Mouse (Mus musculus) left cerebral cortex, postnatal 36 days (tissue): ENCODE measurements around the gene Grap. TPM values are rescaled to one million over a fixed set of nuclear protein-coding genes. Genes with fewer than 3 reads are reported as not detected.

Experiments
- DNase-seq, 2 experiments: peaks; one replicate each; pipeline ENCODE4 v3.0.0; 2021 to 2022; ENCODE audit warnings: low spot score in 2 of 2, mixed read lengths in 1 of 2
- intact Hi-C: fragments of 180-260 bp; cut with DNase I; formaldehyde crosslinking; loops from one replicate; pipeline ENCODE4 v1.15.1; 2025
- total RNA-seq, 2 experiments: library from RNA; stranded (reverse); gene quantifications; 2 replicates each; pipeline ENCODE4 v1.2.3; 2021

The Grap gene
- total RNA-seq, 2 experiments from 2014 or later, result 5.2 to 5.5 TPM

DNA sequence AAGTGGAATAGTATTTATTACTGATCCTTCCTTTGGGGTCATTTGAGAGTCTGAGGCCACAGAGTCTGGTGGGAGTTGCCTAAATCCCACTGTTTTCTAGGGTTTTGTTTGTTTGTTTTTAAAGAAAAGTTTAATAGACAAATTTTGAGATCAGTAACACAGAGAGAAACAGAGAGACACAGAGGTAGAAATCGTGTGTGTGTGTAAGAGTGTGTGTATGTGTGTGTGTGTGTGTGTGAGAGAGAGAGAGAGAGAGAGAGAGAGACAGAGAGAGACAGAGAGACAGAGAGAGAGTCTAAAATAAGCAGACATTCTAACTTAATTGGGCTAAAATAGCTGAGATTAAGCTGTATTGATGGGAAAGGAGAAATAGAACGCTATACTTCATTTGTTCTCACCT lies 503 bp downstream of the Grap start:
- no peak for DNase-seq
- intact Hi-C loops, result no loop called here

DNA sequence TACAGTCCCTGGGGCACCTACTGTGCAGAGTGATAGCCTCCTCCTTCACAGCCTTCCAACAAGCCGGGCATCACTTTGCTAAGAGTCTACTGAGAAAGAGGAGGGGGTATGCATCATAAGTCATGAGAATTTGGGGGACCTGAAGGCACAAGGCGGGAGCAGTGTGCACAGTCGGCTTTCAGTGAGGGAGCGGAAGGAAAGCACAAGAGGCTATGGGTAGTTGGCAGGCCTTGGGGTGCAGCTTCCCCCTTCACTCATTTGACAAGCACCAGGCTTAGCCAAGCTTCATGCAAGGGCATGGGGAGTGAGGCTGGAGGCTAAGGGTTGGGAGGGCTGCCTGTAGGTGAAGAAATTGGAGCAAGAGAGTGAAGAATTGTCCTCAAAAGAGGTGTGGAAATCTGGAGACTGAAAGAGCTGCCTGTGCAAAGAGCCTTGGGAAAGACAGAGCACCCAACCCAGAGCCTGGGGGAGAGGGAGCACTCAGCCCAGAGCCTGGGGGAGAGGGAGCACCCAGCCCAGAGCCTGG lies 1.8 kb downstream of the Grap start:
- intact Hi-C loops, result no loop called here
- DNase-seq, result no peak

DNA sequence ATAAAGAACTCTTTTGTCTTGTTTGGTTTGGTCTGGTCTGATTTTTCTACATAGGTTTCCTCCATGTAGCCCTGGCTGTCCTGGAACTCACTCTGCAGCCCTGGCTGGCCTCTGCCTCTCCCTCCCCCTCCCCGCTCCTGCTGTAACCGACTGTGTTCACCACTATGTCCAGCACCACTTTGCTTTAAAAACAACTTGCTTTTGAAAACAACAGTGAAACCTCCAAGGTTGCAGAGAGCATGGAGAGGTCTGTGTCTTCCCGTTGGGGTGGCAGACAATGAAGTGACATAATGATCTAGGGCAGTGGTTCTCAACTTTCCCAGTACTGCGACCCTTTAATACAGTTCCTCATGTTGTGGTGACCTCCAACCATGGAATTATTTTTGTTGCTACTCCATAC lies 2.6 kb downstream of the Grap start:
- intact Hi-C loops, result no loop called here
- no peak for DNase-seq

DNA sequence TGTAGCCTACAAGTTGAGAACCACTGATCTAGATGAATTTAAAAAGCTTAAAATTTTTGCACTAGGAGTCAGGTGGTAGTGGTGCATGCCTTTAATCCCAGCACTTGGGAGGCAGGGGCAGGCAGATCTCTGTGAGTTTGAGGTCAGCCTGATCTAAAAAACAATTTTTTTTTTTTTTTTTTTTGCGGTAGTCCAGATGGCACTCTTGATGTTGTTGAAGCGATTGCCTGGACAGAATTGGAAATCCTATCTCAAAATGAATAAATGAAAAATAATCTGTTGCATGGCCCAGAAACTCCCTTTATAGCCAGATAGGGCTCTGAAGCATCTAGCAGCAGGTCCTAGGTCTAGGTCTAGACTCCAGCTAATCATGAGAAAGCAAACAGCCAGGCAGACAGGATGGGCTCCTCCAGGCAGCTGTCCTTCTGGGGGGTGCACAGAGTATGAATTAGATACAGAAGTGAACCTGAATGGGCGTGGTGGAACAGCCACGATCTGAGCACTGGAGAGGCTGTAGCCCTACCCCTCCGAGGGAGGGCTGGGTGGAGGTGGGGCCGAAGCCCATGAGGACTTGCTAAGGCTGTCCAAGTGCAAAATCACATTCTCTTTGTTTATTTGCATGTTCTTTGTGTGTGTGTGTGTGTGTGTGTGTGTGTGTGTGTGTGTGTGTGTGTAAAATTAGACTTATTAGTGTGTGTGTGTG lies 3.2 kb downstream of the Grap start:
- intact Hi-C loops, result no loop called here
- DNase-seq, result no peak

DNA sequence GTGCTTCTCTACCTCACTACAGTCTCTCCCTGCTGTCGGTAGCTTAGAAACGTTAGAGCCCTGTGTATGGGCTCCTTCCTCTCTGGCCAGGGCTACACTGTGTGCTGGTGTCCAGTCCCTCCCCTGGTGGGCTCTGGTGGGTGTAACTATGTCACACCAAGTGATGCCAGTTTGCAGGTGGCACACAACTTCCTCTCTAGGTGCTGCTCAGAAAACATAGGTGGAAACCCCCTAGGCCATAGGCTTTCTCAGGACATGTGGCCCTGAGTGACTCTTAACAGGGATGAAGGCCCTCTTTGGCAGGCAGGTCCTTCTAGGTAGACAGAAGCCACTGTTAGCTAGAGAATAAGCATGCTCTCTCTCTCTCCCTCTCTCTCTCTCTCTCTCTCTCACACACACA lies 4.4 kb downstream of the Grap start:
- intact Hi-C loops, result no loop called here
- DNase-seq, result no peak

DNA sequence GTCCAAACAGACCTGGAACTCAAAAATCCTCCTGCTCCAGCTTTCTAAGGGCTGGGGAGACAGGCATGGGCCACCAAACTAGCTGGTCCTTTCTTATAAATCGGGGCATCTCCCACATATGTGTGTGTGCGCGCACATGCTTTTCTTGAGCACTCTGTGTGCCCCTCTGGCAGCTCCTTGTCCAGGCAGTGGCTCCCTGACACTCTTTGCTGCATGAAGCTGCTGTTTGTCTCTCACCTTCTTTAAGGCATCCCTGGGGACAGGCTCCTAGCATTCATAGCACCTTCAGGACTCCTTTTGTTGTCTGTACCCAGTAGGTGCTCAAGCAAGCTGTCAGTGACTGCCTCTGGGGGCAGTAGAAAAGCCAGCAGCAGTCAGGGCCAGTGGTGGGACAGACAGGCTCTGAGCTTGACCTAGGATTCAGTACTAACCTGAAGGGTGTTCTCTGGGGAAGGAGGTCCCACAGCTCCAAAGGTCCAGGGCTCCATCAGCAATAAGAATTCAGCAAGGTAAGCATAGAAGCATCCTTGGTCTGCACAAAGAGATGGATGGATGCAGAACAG lies 5.4 kb downstream of the Grap start:
- no peak for DNase-seq
- intact Hi-C loops, result no loop called here

DNA sequence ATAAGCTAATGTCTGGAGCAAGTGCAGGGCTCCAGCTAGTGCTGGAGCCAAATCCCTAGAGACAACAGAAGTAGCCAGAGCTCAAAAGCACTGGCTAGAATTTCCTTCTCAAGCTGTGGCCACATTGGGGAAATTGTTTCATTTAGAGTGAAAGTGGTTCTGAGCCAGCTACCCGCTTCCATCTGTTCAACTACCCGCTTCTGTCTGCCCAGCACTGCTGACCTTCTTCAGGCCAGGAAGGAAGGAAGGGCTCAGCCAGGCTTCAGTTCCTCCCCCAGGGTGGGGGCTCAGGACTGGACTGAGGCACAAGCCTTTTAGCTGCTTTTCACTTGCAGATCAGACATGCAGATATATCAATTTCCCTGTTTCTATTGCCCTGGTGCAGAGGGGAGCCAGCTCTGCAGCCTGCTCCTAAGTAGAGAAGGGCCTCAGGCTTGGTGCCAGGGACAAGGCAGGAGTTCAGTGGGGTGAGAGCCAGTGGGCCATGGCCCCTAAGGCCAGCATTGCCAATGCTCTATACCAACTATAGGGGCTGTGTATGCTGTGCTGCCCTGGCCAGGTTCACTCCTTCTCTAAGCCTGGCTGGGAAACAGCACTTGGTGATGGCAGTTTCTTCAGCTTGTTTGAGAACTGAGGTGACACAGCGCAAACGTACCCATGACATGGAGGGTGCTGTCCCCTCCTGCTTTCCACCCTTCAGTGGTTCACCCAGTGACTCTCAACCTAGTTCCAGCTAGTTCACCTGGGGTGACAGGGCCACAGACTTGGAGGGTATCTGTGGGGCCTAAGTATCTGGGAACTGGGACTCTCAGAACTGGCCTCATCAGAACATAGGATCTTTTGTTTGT lies 6.2 kb downstream of the Grap start:
- intact Hi-C loops, result no loop called here

DNA sequence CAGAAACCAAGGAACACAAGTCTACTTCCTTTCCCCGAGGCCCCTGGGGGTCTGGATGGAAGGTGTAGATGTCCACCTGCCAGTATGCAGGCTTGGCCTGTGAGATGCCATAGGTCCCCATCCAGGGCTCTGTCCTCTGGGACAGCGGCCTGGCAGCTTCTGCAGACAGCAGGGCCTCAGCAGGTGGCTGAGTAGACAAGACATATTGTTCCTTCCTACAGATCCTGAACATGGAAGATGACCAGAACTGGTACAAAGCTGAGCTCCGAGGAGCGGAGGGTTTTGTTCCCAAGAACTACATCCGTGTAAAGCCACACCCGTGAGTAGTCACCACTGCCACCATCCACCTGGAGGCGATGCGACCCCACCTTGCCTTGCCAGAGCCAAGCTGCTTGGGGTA lies 6.9 kb downstream of the Grap start:
- intact Hi-C loops, result no loop called here
- DNase-seq, result no peak

More for the DNA sequence above, 6.2 kb downstream of the Grap start:
- no peak for DNase-seq

DNA sequence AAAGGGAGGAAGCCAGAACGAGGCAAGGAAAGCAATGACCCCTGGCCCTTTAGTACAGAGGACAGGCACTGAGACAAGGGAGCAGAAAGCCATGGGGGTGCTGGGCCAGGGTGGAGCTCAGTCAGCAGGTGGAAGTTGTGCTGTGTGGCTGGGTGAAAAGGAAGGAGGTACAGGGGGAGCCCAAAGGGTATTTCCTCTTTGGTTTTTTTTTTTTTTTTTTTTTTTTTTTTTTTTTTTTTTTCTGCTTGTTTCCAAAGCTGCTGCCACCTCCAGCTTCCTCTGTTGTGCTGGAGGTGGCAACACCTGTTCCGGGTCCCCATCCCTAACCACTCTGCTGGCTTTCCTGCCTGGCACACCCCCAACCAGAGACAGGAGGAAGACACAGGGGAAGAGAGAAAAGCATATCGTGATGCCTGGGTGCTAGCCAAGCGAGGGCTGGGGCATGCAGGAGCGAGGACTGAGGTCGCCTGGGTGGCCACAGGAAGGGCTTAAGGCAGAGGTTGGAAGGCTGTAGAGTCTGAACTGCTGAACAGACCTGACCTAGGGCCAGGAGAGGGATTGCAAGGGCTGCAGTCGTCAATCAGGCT lies 7.8 kb downstream of the Grap start:
- intact Hi-C loops, result no loop called here
- DNase-seq, result no peak

DNA sequence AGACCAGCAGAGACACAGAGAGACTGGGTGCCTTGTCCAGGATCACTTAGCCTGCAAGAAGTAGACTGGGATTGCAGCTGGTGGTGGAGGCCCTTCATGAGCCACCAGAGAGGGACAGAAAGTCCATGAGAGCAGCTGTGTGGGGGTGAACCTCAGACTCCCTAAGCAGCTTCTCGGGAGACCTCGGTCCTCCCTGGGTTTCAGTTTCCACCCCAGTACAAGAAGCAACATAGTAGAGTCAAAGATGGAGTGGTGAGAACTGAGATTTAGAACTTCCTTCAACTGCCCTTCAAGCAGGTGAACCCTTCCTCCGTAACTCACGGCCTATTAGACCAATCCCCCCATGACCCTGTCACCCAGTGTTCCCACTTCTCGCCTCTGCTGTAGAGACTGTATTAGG lies 9.1 kb downstream of the Grap start:
- no peak for DNase-seq
- intact Hi-C loops, result no loop called here

DNA sequence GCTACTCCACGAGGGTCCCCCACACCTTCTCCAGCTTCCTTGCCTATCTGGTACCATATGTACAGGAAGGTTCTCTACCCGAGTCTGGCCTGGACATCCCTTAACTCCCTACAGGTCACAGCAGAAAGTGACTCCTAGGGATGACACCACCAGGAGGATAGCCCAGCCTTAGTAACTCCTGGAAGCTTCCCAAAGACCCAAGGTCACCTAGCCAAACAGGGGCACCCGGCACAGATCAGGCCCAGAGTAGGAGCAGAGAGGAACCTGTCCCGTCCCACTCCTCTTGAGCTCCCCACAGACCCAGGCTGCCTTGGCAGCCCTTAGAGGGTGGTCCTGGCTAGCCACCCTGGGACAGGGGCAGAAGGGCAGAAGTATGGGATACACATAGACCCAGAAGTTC lies 12.3 kb downstream of the Grap start:
- no peak for DNase-seq
- intact Hi-C loops, result no loop called here

DNA sequence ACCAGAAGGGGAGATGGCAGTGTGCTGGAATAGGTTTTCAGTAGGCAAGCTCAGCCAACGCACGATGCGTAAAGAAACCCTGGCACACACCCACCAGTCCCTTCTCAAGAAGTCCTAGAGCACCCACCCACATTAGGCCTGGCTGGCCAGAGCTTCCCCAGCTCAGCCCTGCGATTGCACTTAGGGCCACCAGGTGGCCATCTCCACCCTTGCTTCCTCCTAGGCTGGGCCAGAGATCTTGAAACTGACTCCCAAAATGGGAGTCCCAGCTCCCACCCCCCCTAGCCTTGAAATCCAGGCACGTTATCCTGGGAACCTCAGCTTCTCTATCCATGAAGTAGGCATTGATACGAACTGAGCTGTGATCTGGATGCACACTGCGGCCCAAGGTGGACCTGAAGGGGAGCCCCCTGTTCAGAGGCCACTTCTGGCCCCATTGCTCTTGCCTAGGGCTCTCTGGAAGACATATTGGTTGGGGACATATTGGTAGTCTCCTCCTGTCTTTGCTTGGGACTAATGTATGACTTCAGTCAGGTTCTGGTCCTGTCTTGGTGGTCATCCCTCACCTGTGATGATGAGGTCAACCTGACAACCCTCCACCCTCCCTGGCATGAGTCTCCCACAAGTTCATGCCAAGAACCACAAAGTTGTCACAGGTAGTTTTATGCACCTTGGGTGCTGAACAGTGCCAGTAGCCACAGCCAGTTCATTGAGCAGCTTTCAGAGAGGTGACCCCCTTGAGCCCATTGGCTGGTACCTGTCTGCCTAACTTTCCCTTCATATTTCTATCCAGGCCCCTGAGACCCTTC lies 13.1 kb downstream of the Grap start:
- peak; percentile 53 to 56 for DNase-seq
- intact Hi-C loops, result loop anchor here (1.0 kb wide), 1 partner anchor 48 kb away; no protein-coding TSS in a partner anchor

DNA sequence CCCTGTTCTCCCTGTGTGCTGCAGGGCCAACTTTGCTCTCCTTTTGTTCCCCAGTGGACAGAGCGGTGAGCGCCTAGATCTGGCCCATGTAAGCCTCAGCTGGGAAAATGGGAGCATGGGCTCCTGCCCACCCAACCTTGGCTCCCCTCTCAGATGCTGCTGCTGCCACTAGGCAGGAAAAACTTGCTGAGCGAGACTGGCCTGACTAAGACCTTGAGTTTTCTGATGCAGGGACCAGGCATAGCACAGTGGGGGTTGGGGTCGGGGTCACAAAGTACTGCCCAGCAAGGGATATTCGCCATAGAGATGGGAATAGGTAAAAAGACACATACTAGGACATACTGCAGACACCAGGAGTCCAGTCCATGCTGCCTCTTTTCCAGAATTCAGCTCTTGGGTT lies 14.2 kb downstream of the Grap start:
- intact Hi-C loops, result no loop called here
- DNase-seq, result no peak

DNA sequence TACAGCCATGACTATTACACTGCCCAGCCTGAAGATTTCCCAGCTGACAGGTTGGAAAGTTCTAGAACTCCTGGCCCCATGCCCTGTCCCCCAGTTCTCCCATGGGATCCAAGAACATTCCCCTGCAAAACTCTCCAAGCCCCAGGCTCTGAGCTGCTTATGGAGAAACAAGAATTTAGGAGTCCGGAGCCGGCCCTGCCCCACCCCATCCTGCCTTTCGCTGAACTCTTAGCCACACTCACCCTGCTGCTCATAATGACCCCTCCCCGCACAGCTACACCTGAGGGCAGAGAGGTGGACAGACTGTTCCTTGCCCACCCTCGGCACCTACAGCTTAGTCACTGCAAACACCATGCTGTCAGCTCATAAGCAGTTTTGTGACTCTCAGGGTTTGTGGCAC lies 14.7 kb downstream of the Grap start:
- intact Hi-C loops, result no loop called here
- DNase-seq, result no peak

DNA sequence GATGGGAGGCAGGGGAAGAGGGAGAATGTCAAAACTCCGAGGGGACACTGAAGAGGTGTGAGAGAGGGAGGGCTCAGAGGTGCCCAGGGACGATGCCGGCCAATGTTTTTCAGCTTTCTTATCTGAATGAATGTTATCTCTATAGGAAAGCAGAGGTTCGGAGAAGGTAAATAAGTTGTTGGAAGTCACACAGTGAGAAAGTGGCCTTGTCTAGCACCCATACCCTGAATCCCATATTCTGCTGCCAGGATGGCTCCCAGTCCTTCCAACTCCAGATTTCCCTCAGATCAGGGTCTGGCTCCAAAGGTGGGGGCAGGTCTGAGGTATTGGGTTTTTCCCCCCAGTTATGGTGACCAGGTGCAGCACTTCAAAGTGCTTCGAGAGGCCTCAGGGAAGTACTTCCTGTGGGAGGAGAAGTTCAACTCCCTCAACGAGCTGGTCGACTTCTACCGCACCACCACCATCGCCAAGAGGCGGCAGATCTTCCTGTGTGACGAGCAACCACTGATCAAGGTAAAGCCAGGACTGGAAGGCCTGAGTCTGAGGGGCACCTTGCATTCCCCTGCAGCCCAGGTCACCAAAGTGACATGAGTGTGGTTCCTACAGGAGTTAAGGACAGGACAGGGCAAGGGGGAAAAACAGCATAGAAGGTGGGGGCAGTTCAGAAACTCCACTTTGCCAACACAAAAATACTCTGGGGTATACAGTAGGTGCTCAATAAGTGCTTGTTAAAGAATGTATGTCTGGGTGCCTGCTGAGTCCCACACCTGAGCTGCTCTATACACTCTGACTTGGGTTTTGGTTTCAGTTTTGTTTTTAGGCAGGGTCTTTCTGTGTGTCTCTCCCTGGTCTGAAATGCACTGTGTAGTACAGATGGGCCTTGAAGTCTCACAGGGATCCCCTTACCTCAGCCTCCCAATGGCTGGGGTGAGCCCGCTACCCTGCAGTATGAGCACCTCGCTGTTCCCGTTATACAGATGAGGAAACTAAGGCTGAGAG lies 16.7 kb downstream of the Grap start:
- DNase-seq, result no peak
- intact Hi-C loops, result no loop called here

DNA sequence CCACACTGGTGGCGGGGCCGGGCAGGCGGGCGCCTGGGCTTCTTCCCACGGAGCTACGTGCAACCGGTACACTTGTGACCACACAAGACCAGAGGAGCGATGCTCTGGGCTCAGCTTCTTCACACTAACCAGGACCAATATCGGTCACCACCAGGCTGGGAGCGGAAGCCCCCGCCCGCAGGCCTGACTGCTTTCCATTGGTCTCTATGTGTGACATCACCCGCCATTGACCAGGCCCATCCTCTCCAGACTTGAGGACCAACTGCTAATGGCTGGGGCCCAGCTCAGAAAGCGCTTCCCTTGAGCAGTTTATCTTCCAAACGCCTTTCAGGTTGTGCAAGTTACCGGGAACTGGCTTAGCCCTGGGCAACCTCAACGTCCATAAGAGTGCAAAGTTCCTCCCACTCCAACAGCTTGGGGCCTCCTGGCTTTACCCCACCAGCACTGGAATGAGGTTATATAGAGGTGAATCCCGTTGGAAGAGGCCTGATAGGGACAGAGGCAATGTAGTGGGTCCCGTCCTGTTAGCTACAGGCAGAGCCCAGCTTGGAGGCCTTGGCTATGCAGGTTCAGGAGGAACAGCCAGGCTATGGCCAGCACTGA lies 18.8 kb downstream of the Grap start:
- intact Hi-C loops, result no loop called here
- DNase-seq, result no peak

DNA sequence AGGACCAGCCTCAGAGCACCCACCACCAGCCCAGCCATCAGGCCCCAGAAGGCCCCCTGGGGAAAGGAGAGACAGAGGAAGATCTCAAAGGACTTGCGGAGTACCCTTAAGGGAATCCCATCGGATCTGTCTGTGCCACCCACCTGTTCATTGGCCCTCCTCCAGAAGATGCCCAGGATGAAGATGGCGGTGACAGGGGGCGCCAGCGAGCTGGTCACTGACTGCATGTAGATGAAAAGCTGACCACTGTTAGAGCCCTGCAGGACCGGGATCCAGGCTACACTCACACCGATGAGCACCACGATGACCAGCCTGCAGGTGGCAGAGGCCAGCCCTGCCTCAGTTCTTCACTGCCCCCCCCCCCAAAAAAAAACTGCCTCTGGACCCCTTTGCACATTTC lies 20.6 kb downstream of the Grap start:
- intact Hi-C loops, result no loop called here
- DNase-seq, result no peak
